Mouse (Mus musculus): ENCODE results near the gene Henmt1. TPM values are rescaled to one million over a fixed set of nuclear protein-coding genes. Genes with fewer than 3 reads are reported as not detected.

Gene Henmt1
- polyA plus RNA-seq (2012; rRNA removed), result 0.19 TPM in 1 of 2 replicates, not detected in the other

GRCm38 (mm10) chr3:108939573-108939972 is at the start of gene Henmt1:
Gene Henmt1, plus strand, starts transcription at chr3:108939873.
- no peak for DNase-seq
- TF ChIP-seq CTCF (IDR thresholded peaks at IDR 0.05; ENCODE audit: insufficient read depth, low read length), result no peak
- no peak for TF ChIP-seq POLR2A (IDR thresholded peaks at IDR 0.05; ENCODE audit: borderline replicate concordance, extremely low read depth, low read depth, low read length)
- peak within 1 kb of the TSS; percentile 1 for H3K4me3 ChIP-seq (replicated peaks; ENCODE audit: extremely low read depth, low read depth, low read length)
- 76% methylated on average over 5 of the region's 5 CpGs for WGBS
- H3K4me1 ChIP-seq (ENCODE audit: control insufficient read depth, insufficient read depth, low read length), result no peaks in the 10 kb centered on the region

GRCm38 (mm10) chr3:108889908-108890307 is 49.8 kb upstream of the Henmt1 start, which contains the start of gene Fndc7:
Gene Fndc7, minus strand, starts transcription at chr3:108890008.
- Histone ChIP-seq H3K4me1 (ENCODE audit: control insufficient read depth, insufficient read depth, low read length) (peaks cover 2% of the 10 kb centered on the region; the same call in 1 of the 2 replicates), H3K4me3 (replicated peaks; ENCODE audit: extremely low read depth, low read depth, low read length) (no peak within 1 kb of the TSS)
- 98% methylated on average over 1 of the region's 1 CpGs for WGBS
- DNase-seq, result no peak
- TF ChIP-seq POLR2A (IDR thresholded peaks at IDR 0.05; ENCODE audit: borderline replicate concordance, extremely low read depth, low read depth, low read length) (no peak), CTCF (IDR thresholded peaks at IDR 0.05; ENCODE audit: insufficient read depth, low read length) (no peak)

GRCm38 (mm10) chr3:108892080-108892479 is 47.6 kb upstream of the Henmt1 start:
- WGBS, result 58% methylated on average over 1 of the region's 1 CpGs
- Histone ChIP-seq H3K4me1 (ENCODE audit: control insufficient read depth, insufficient read depth, low read length) (no peaks in the 10 kb centered on the region), H3K4me3 (replicated peaks; ENCODE audit: extremely low read depth, low read depth, low read length) (no peak overlapping the region)
- DNase-seq, result no peak
- TF ChIP-seq CTCF (IDR thresholded peaks at IDR 0.05; ENCODE audit: insufficient read depth, low read length) (no peak), POLR2A (IDR thresholded peaks at IDR 0.05; ENCODE audit: borderline replicate concordance, extremely low read depth, low read depth, low read length) (no peak)

- TF ChIP-seq POLR2A (IDR thresholded peaks at IDR 0.05; ENCODE audit: borderline replicate concordance, extremely low read depth, low read depth, low read length), result no peak
- no peak for TF ChIP-seq CTCF (IDR thresholded peaks at IDR 0.05; ENCODE audit: insufficient read depth, low read length)
- 63% methylated on average over 4 of the region's 4 CpGs for WGBS
- DNase-seq, result no peak
These were observed 46.8 kb upstream of the Henmt1 start for GRCm38 (mm10) chr3:108892914-108893313.

GRCm38 (mm10) chr3:108898640-108899039 is 41.0 kb upstream of the Henmt1 start:
- Histone ChIP-seq H3K4me1 (ENCODE audit: control insufficient read depth, insufficient read depth, low read length) (no peaks in the 10 kb centered on the region), H3K4me3 (replicated peaks; ENCODE audit: extremely low read depth, low read depth, low read length) (no peak overlapping the region)
- TF ChIP-seq POLR2A (IDR thresholded peaks at IDR 0.05; ENCODE audit: borderline replicate concordance, extremely low read depth, low read depth, low read length) (no peak), CTCF (IDR thresholded peaks at IDR 0.05; ENCODE audit: insufficient read depth, low read length) (no peak)
- DNase-seq, result no peak
- WGBS, result 91% methylated on average over 4 of the region's 4 CpGs

More at GRCm38 (mm10) chr3:108892914-108893313, 46.8 kb upstream of the Henmt1 start:
- H3K4me3 ChIP-seq (replicated peaks; ENCODE audit: extremely low read depth, low read depth, low read length), result no peak overlapping the region
- no peaks in the 10 kb centered on the region for H3K4me1 ChIP-seq (ENCODE audit: control insufficient read depth, insufficient read depth, low read length)

GRCm38 (mm10) chr3:108900147-108900546 is 39.5 kb upstream of the Henmt1 start:
- no peak for DNase-seq
- no peak overlapping the region for H3K4me3 ChIP-seq (replicated peaks; ENCODE audit: extremely low read depth, low read depth, low read length)
- no peaks in the 10 kb centered on the region for H3K4me1 ChIP-seq (ENCODE audit: control insufficient read depth, insufficient read depth, low read length)
- WGBS, result 73% methylated on average over 3 of the region's 3 CpGs
- TF ChIP-seq POLR2A (IDR thresholded peaks at IDR 0.05; ENCODE audit: borderline replicate concordance, extremely low read depth, low read depth, low read length) (no peak), CTCF (IDR thresholded peaks at IDR 0.05; ENCODE audit: insufficient read depth, low read length) (no peak)

GRCm38 (mm10) chr3:108900681-108901080 is 39.0 kb upstream of the Henmt1 start:
- no peak overlapping the region for H3K4me3 ChIP-seq (replicated peaks; ENCODE audit: extremely low read depth, low read depth, low read length)
- DNase-seq, result no peak
- 71% methylated on average over 5 of the region's 5 CpGs for WGBS
- no peak for TF ChIP-seq CTCF (IDR thresholded peaks at IDR 0.05; ENCODE audit: insufficient read depth, low read length)
- TF ChIP-seq POLR2A (IDR thresholded peaks at IDR 0.05; ENCODE audit: borderline replicate concordance, extremely low read depth, low read depth, low read length), result no peak
- H3K4me1 ChIP-seq (ENCODE audit: control insufficient read depth, insufficient read depth, low read length), result no peaks in the 10 kb centered on the region

- no peak for DNase-seq
- TF ChIP-seq POLR2A (IDR thresholded peaks at IDR 0.05; ENCODE audit: borderline replicate concordance, extremely low read depth, low read depth, low read length) (no peak), CTCF (IDR thresholded peaks at IDR 0.05; ENCODE audit: insufficient read depth, low read length) (no peak)
- 42% methylated on average over 2 of the region's 2 CpGs for WGBS
- no peaks in the 10 kb centered on the region for H3K4me1 ChIP-seq (ENCODE audit: control insufficient read depth, insufficient read depth, low read length)
- H3K4me3 ChIP-seq (replicated peaks; ENCODE audit: extremely low read depth, low read depth, low read length), result no peak overlapping the region
These were observed 37.6 kb upstream of the Henmt1 start for GRCm38 (mm10) chr3:108902038-108902437.

GRCm38 (mm10) chr3:108902934-108903333 is 36.7 kb upstream of the Henmt1 start:
- no peak for DNase-seq
- 92% methylated on average over 6 of the region's 6 CpGs for WGBS
- no peak for TF ChIP-seq CTCF (IDR thresholded peaks at IDR 0.05; ENCODE audit: insufficient read depth, low read length)
- TF ChIP-seq POLR2A (IDR thresholded peaks at IDR 0.05; ENCODE audit: borderline replicate concordance, extremely low read depth, low read depth, low read length), result no peak

GRCm38 (mm10) chr3:108910303-108911080 is 29.2 kb upstream of the Henmt1 start:
- TF ChIP-seq POLR2A (IDR thresholded peaks at IDR 0.05; ENCODE audit: borderline replicate concordance, extremely low read depth, low read depth, low read length), result no peak
- no peak for TF ChIP-seq CTCF (IDR thresholded peaks at IDR 0.05; ENCODE audit: insufficient read depth, low read length)
- peaks cover 12% of the 10 kb centered on the region for H3K4me1 ChIP-seq (ENCODE audit: control insufficient read depth, insufficient read depth, low read length)
- peak overlapping the region; percentile 89 for H3K4me3 ChIP-seq (replicated peaks; ENCODE audit: extremely low read depth, low read depth, low read length)
- peak; percentile 30 for DNase-seq
- under 1% methylated on average over 32 of the region's 32 CpGs for WGBS

More at GRCm38 (mm10) chr3:108902934-108903333, 36.7 kb upstream of the Henmt1 start:
- Histone ChIP-seq H3K4me1 (ENCODE audit: control insufficient read depth, insufficient read depth, low read length) (no peaks in the 10 kb centered on the region), H3K4me3 (replicated peaks; ENCODE audit: extremely low read depth, low read depth, low read length) (no peak overlapping the region)
